Mouse (Mus musculus) gastrocnemius, adult 2 months (tissue): ENCODE measurements around the gene Shmt1. TPM values are rescaled to one million over a fixed set of nuclear protein-coding genes. Genes with fewer than 3 reads are reported as not detected.

Experiments
- DNase-seq: peaks from one replicate; pipeline ENCODE4 v3.0.0; 2022
- H3K27ac ChIP-seq: fragments of 200-600 bp; 2 replicates; pipeline ENCODE4 v1.8.1; 2022; ENCODE audit warnings: mild to moderate bottlenecking
- H3K4me3 ChIP-seq: fragments of 200-600 bp; 2 replicates; pipeline ENCODE4 v1.8.1; 2022; ENCODE audit warnings: mild to moderate bottlenecking, moderate library complexity
- CTCF ChIP-seq: fragments of 200-600 bp; IDR thresholded peaks from 2 replicates; pipeline ENCODE4 v1.8.1; 2022; ENCODE audit warnings: antibody characterized with exemption, mild to moderate bottlenecking, moderate library complexity
- intact Hi-C: fragments of 180-260 bp; cut with DNase I; formaldehyde crosslinking; loops from one replicate; pipeline ENCODE4 v1.15.1; 2025
- total RNA-seq, 2 experiments: library from RNA; stranded (reverse); gene quantifications; 2 replicates each; pipeline ENCODE4 v1.2.3; 2021

Shmt1 gene
- total RNA-seq, 2 experiments from 2014 or later: 8.3 to 10.0 TPM

- Histone ChIP-seq H3K4me3 (peak overlapping the region; percentile 29), H3K27ac (peak overlapping the region; percentile 80)
- no peak for TF ChIP-seq CTCF
- DNase-seq: peak; percentile 64
- intact Hi-C loops: no loop called here
These were observed 27.2 kb downstream of the Shmt1 start for GRCm38 (mm10) chr11:60784179-60784922.

- intact Hi-C loops: loop anchor here (5.0 kb wide), 2 partner anchors 48 to 87 kb away; no protein-coding TSS in a partner anchor
These were observed 31.8 kb downstream of the Shmt1 start for GRCm38 (mm10) chr11:60779673-60780189.

DNA sequence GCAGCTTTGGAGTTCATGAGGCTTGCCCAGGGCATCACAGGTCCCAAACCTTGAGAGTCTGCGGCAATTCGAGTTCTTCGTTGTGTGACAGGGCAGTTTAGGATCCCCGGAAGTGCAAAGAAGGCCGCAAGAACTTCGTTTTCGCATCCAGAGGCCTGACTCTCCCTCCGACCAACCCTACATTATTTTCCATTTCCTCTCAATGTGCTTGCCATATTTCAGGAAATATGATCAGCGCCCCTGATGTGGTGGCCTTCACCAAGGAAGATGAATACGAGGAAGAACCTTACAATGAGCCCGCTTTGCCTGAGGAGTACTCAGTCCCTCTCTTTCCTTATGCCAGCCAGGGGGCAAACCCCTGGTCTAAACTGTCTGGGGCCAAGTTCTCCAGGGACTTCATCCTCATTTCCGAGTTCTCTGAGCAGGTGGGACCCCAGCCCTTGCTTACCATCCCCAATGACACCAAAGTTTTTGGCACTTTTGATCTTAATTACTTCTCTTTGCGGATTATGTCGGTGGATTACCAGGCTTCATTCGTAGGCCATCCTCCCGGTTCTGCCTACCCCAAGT is 33.6 kb downstream of the Shmt1 start:
- Histone ChIP-seq H3K4me3 (peak overlapping the region; percentile 90), H3K27ac (peak overlapping the region; percentile 96)
- intact Hi-C loops: loop anchor here (2.0 to 5.0 kb wide), 3 partner anchors 49 to 86 kb away; partner anchors contain the start of gene Mief2
- DNase-seq: no peak
- TF ChIP-seq CTCF: no peak

More at GRCm38 (mm10) chr11:60779673-60780189, 31.8 kb downstream of the Shmt1 start:
- peak; percentile 58 for DNase-seq
- H3K4me3 ChIP-seq: peak overlapping the region; percentile 90
- peak; percentile 32 for TF ChIP-seq CTCF
- peak overlapping the region; percentile 96 for H3K27ac ChIP-seq

DNA sequence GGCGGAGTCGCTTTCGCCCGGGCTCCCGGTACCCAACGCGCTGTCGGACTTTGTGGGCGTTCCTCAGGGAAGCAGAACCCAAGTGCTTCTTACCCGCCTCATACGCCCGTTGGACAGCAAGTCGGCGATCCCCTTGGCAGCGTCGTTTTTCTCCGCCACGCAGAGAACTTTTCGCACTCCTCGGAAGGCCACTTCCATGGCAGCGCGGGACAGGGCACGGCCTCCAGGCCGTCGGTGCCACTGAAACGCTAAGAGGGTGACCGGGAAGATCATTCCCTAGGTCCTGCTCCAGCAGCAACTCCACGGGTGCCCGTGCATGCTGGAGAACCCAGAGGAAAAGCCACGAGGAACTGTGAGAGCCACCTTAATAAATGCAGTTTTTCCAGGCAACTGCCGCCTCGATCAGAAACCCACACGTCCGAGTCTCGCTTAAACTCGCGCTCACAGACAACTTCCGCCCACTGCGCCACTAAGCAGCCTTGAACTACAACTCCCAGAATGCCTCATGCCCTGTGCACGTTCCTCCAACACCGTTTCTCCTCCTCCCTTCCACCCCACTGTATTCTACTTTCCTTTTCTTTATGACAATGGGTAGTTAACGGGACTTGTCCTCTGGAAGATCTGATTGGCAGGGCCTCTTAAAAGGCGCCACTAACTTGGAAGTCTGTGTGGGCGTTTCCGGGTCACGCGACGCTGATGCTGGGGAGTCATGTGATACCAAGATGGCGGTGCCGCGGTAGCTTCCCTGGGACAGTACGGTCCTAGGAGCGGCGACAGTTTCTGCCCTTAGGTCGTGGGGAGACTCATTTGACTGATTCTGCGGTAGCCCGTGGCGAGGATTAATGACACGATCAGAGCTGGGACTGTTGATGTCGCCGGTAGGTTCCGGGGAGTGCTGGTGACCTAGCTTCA is 34.4 kb downstream of the Shmt1 start, which contains the start of the genes Top3a and Smcr8:
TSS of gene Top3a (minus strand) at position 537 of the 912 bp plus-strand sequence.
TSS of gene Smcr8 (plus strand) at position 696 of the 912 bp plus-strand sequence.
- TF ChIP-seq CTCF: no peak
- Histone ChIP-seq H3K27ac (peak within 1 kb of the TSS; percentile 96), H3K4me3 (peak within 1 kb of the TSS; percentile 90)
- intact Hi-C loops: loop anchor here (2.0 to 5.0 kb wide), 3 partner anchors 48 to 85 kb away; partner anchors contain the start of gene Mief2
- peak; percentile 84 for DNase-seq

DNA sequence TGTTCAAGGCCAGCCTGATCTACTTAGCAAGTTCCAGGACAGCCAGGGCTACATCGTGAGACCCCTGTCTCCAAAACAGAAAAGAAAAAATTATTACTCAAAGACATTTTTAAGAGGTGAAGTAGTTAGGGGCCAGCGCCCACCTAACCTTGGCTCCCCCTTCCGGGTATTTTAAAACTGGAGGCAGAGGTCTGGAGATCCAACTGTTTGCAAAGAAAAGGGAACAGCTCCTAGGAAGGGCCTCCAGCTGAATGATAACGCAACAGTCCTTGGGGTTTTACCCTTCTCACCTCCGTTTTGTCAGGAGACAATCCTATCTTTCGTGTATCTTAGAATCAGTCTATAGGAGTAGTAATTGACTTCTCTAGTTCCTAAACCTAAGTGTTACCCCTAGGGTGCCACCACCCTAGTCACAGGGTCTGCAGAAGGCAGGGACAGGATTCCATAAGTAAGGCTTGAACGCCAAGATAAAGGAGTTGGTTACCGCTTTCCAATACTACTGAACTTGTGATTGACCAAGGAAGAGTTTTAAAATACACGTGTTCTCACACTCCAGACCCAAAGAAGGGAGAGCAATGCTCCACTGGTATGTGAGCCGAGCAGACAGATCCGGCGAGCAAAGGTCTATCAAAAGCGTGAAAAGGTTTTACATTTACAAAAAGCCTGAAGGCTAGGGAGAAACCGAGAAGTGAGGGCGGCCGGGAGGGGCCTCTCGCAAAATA is 35.2 kb downstream of the Shmt1 start:
- DNase-seq: no peak
- TF ChIP-seq CTCF: no peak
- Histone ChIP-seq H3K27ac (peak overlapping the region; percentile 96), H3K4me3 (peak overlapping the region; percentile 90)
- intact Hi-C loops: loop anchor here (2.0 to 5.0 kb wide), 3 partner anchors 47 to 84 kb away; partner anchors contain the start of gene Mief2

DNA sequence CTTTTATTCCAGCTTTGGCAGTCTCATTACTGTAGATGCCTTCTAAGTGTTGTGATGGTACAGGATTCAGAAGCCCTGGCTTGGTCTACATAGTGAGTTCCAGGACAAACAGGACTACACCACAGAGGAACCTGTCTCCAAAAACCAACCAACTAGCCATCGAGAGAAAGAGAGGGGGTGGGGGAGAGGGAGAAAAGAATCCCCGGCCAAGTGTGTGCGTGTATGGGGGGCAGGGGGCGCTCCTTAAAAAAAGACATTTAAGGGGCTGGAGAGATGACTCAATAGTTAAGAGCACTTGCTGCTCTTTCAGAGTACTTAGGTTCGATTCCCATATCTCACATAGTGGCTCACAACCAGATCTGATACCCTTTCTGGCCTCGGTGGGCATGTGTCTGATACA is 35.9 kb downstream of the Shmt1 start:
- Histone ChIP-seq H3K27ac (peak overlapping the region; percentile 96; the same call in 1 of the 2 replicates), H3K4me3 (no peak overlapping the region; the same call in 1 of the 2 replicates)
- intact Hi-C loops: loop anchor here (5.0 kb wide), 2 partner anchors 52 to 83 kb away; no protein-coding TSS in a partner anchor
- TF ChIP-seq CTCF: no peak
- no peak for DNase-seq

DNA sequence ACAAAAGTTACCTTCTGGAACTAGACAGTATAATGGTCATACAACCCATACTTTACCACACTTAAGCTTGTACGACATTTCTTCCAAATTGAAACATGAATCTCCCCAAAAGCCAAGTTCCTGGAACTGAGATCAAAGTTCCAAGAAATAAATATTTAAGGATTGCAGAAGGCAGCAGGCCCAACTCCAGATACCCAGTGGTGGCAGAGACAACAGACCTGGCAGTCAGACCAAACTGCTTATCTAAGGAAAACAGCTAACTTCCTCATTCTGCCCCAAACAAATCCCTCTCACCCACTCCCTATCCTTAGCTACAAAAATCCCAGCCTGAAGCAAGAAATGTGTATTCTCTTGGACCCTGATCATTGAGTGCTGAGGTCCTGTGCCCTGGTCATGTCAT is 36.7 kb downstream of the Shmt1 start:
- no peak for TF ChIP-seq CTCF
- Histone ChIP-seq H3K4me3 (no peak overlapping the region), H3K27ac (no peak overlapping the region)
- intact Hi-C loops: loop anchor here (5.0 kb wide), 2 partner anchors 52 to 83 kb away; no protein-coding TSS in a partner anchor
- no peak for DNase-seq

DNA sequence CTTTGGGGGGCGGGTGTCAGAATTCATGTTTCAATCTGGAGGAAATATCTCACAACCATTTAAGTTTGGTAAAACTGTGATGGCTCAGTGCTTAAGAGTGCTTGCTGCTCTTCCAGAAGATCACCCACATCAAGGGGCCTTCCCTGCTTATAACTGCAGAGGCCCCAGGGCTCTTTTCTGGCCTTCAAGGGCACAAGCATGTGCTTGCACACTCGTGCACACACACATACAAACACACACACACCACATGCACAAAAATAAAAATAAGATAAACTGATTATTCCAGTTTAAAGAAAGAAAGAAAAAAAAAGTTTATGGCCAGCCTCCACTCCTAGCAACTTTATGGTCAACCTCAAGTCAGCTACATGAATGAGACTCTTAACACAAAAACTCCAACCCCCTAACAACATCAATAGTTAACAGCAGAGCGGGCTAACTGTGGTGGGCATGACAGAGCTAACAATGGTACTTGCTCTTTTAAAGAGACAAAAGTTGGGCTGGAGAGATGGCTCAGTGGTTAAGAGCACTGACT is 37.3 kb downstream of the Shmt1 start:
- no peak for TF ChIP-seq CTCF

DNA sequence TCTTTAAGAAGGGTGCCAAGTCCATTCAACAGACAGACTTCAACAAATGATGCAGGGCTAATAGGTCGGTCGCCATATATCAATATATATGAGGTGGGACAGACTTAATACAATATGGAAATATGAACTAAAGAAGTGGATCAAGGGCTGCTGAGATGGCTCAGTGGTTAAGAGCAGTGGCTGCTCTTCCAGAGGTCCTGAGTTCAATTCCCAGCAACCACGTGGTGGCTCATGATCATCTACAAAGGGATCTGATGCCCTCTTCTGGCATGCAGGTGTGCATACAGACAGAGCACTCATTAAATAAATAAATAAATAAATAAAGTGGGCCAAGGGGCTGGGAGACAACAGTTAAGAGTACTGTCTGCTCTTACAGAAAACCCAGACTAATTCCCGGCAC is 39.4 kb downstream of the Shmt1 start:
- no peak; the same call in 1 of the 2 replicates for TF ChIP-seq CTCF
- H3K27ac ChIP-seq: no peak overlapping the region
- H3K4me3 ChIP-seq: no peak overlapping the region
- DNase-seq: no peak
- intact Hi-C loops: no loop called here

More for the DNA sequence above, 37.3 kb downstream of the Shmt1 start:
- no peak for DNase-seq
- Histone ChIP-seq H3K27ac (no peak overlapping the region), H3K4me3 (no peak overlapping the region)
- intact Hi-C loops: no loop called here

DNA sequence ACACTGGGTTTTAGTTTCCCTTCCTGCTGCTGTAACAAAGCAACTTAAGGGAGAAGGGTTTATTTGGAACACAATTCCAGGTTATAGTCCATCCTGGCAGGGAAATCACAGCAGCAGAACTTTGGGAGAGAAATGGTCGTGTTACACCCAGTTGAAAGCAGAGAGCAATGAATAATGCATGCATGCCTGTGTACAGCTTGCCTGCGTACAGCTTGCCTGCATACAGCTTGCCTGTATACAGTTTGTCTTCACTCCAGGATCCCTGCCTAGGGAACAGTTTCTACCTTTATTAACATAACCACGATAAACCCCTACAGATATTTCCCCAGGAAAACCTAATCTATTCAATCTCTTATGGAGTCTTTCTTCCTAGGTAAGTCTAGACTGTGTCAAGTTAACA is 40.7 kb downstream of the Shmt1 start:
- no peak for TF ChIP-seq CTCF
- Histone ChIP-seq H3K4me3 (no peak overlapping the region), H3K27ac (no peak overlapping the region)
- no peak for DNase-seq
- intact Hi-C loops: no loop called here

DNA sequence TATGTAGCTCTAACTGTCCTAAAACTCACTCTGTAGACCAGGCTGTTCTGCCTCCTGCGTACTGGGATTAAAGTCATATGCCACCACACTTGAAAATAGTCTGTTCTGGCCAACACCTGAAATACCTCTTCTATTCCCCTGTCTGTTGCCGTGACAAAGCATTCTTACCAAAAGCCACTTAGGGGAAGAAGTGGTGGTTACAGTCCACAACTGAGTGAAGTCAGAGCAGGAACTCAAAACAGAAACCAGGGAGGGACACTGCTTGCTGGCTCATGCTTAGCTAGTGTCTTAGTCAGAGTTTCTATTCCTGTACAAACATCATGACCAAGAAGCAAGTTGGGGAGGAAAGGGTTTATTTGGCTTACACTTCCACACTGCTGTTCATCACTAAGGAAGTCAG is 42.2 kb downstream of the Shmt1 start:
- TF ChIP-seq CTCF: no peak
- Histone ChIP-seq H3K27ac (no peak overlapping the region), H3K4me3 (no peak overlapping the region)
- DNase-seq: no peak
- intact Hi-C loops: no loop called here
